9 mouse cellular contexts compared by ENCODE assay signal in genomic region chr7:112400175-112400574, GRCm38 (mm10). TPM values are rescaled to one million over a fixed set of nuclear protein-coding genes. Genes with fewer than 3 reads are reported as not detected.
DNase-seq lines count a peak whose midpoint lies in the region; ATAC-seq and TF ChIP-seq lines count a peak whose summit lies in the region.
"Had no signal": no experiment of that assay in that cellular context is flagged by ENCODE, and none has a peak within 500 bp of the region (broad histone marks: within the 10 kb centered on the region; RNA-seq: fewer than 3 reads in every experiment).

No protein-coding gene starts in this region.

- H3K27ac ChIP-seq in MEL (ENCODE audit: control insufficient read depth, low read depth, low read length): no peak overlapping the region
- H3K27ac ChIP-seq in bone marrow macrophage, adult 2 months (ENCODE audit: insufficient read depth, low read depth, low read length): no peak overlapping the region
- no peak overlapping the region for H3K27ac ChIP-seq in embryonic fibroblast, embryonic 13.5 days (ENCODE audit: insufficient read depth, low read length)
- peak overlapping the region; percentile 22 for H3K27ac ChIP-seq in heart, embryonic 10.5 days
- no peak overlapping the region for H3K27ac ChIP-seq in lung, embryonic 15.5 days
- H3K27ac ChIP-seq: limb, embryonic 13.5 days had no signal

- H3K36me3 ChIP-seq in MEL (ENCODE audit: control insufficient read depth in 1 of 2, insufficient read depth in 2 of 2, low read length in 2 of 2): no peaks in the 10 kb centered on the region
- no peaks in the 10 kb centered on the region for H3K36me3 ChIP-seq in heart, embryonic 10.5 days
- no peaks in the 10 kb centered on the region for H3K36me3 ChIP-seq in lung, embryonic 15.5 days
- H3K36me3 ChIP-seq: limb, embryonic 13.5 days had no signal

- peak; percentile 45 for TF ChIP-seq RAD21 in MEL (IDR thresholded peaks at IDR 0.05; ENCODE audit: low read depth, low read length)

- peak; percentile 39; the same call in 1 of the 2 replicates for ATAC-seq in lung, embryonic 15.5 days (ENCODE audit: borderline replicate concordance, extremely low read depth, low FRiP score, low TSS enrichment)

- no peak for TF ChIP-seq POLR2A in MEL (IDR thresholded peaks at IDR 0.05; ENCODE audit: control insufficient read depth in 1 of 2, insufficient read depth in 1 of 2, low read depth in 1 of 2, low read length in 2 of 2, poor library complexity in 1 of 2)
- no peak for TF ChIP-seq POLR2A in bone marrow macrophage, adult 2 months (IDR thresholded peaks at IDR 0.05; ENCODE audit: borderline replicate concordance, low read depth, low read length)
- TF ChIP-seq POLR2A in embryonic fibroblast, embryonic 13.5 days (IDR thresholded peaks at IDR 0.05; ENCODE audit: low read depth, low read length): no peak

- H3K79me2 ChIP-seq in MEL (ENCODE audit: control insufficient read depth, insufficient read depth, low read length, poor library complexity): no peaks in the 10 kb centered on the region

- peak; percentile 60 to 67 (median 67) for TF ChIP-seq CTCF in MEL (IDR thresholded peaks at IDR 0.05 in 2 of 3, conservative IDR thresholded peaks at IDR 0.05 in 1 of 3; ENCODE audit: control insufficient read depth in 1 of 3, insufficient read depth in 1 of 3, low read depth in 2 of 3, low read length in 3 of 3, poor library complexity in 1 of 3, severe bottlenecking in 1 of 3)
- peak; percentile 87 for TF ChIP-seq CTCF in bone marrow macrophage, adult 2 months (IDR thresholded peaks at IDR 0.05; ENCODE audit: low read depth, low read length)
- peak; percentile 86 for TF ChIP-seq CTCF in embryonic fibroblast, embryonic 13.5 days (IDR thresholded peaks at IDR 0.05; ENCODE audit: borderline replicate concordance, insufficient read depth, low read length)

- 53% methylated on average over 6 of the region's 6 CpGs for whole genome bisulfite sequencing in heart, embryonic 10.5 days
- 41% methylated on average over 6 of the region's 6 CpGs for WGBS in lung, embryonic 15.5 days

- H3K4me3 ChIP-seq in MEL (ENCODE audit: control insufficient read depth in 1 of 2, insufficient read depth in 1 of 2, low read depth in 2 of 2, low read length in 2 of 2): no peak overlapping the region
- no peak overlapping the region for H3K4me3 ChIP-seq in bone marrow macrophage, adult 2 months (ENCODE audit: insufficient read depth, low read length)
- no peak overlapping the region for H3K4me3 ChIP-seq in embryonic fibroblast, embryonic 13.5 days (ENCODE audit: insufficient read depth, low read length)
- no peak overlapping the region for H3K4me3 ChIP-seq in heart, embryonic 10.5 days
- H3K4me3 ChIP-seq in lung, embryonic 15.5 days: no peak overlapping the region
- H3K4me3 ChIP-seq: limb, embryonic 13.5 days had no signal

- H3K4me2 ChIP-seq in lung, embryonic 15.5 days: no peak overlapping the region
- H3K4me2 ChIP-seq: limb, embryonic 13.5 days had no signal

- H3K4me1 ChIP-seq in MEL (ENCODE audit: control insufficient read depth in 1 of 2, insufficient read depth in 2 of 2, low read length in 2 of 2): no peaks in the 10 kb centered on the region
- peaks cover 5% of the 10 kb centered on the region for H3K4me1 ChIP-seq in bone marrow macrophage, adult 2 months (ENCODE audit: control insufficient read depth, insufficient read depth, low read length)
- no peaks in the 10 kb centered on the region for H3K4me1 ChIP-seq in embryonic fibroblast, embryonic 13.5 days (ENCODE audit: control insufficient read depth, insufficient read depth, low read length)
- H3K4me1 ChIP-seq in heart, embryonic 10.5 days: peaks cover 14% of the 10 kb centered on the region
- peaks cover 3% of the 10 kb centered on the region; the same call in 1 of the 2 replicates for H3K4me1 ChIP-seq in lung, embryonic 15.5 days

- no peaks in the 10 kb centered on the region; a peak in 1 of 4 replicates for H3K27me3 ChIP-seq in MEL (ENCODE audit: control insufficient read depth in 1 of 2, insufficient read depth in 2 of 2, low read length in 2 of 2)
- H3K27me3 ChIP-seq in heart, embryonic 10.5 days (ENCODE audit: insufficient read depth, poor library complexity, severe bottlenecking): no peaks in the 10 kb centered on the region
- H3K27me3 ChIP-seq in lung, embryonic 15.5 days: no peaks in the 10 kb centered on the region
- H3K27me3 ChIP-seq: limb, embryonic 13.5 days had no signal

- no peaks in the 10 kb centered on the region for H3K9me3 ChIP-seq in MEL (replicated peaks; ENCODE audit: insufficient read depth, low read length)
- H3K9me3 ChIP-seq in heart, embryonic 10.5 days: no peaks in the 10 kb centered on the region
- no peaks in the 10 kb centered on the region for H3K9me3 ChIP-seq in lung, embryonic 15.5 days
- H3K9me3 ChIP-seq: limb, embryonic 13.5 days had no signal

- TF ChIP-seq EP300 in MEL (IDR thresholded peaks at IDR 0.05; ENCODE audit: low read depth in 1 of 2, low read length in 2 of 2): no peak

- H3K9ac ChIP-seq in MEL (ENCODE audit: control insufficient read depth, low read depth, low read length, poor library complexity, severe bottlenecking): no peak overlapping the region
- no peak overlapping the region for H3K9ac ChIP-seq in lung, embryonic 15.5 days
- H3K9ac ChIP-seq: limb, embryonic 13.5 days had no signal

- peak; percentile 28 for DNase-seq in MEL (ENCODE audit: low read depth, low spot score)
- DNase-seq in heart, embryonic 10.5 days (ENCODE audit: low spot score): peak; percentile 83
- peak; percentile 88 for DNase-seq in kidney, postnatal 14 days
- peak; percentile 95 for DNase-seq in retina, embryonic 14.5 days (ENCODE audit: low spot score)
- peak; percentile 78 for DNase-seq in urinary bladder, postnatal 25 days (ENCODE audit: low spot score)

TF ChIP-seq in MEL, 35 proteins besides CTCF, POLR2A, EP300 and RAD21:
- peak; percentile 47 for TF ChIP-seq SMC3 (IDR thresholded peaks at IDR 0.05; ENCODE audit: low read depth, low read length)
- TF ChIP-seq TAL1 (IDR thresholded peaks at IDR 0.05; ENCODE audit: low read length): no peak

RNA-seq across cellular contexts. Expression of gene Parva, which starts 27.1 kb away (rescaled TPM):
- total RNA-seq in MEL (2012; rRNA removed): not detected in 2 replicates
- not detected for polyA plus RNA-seq in MEL (2012; ENCODE audit: insufficient read depth in 1 of 2, insufficient read length in 2 of 2, low read depth in 1 of 2, low replicate concordance in 2 of 2, missing spikeins in 1 of 2)
- polyA plus RNA-seq in bone marrow macrophage, adult 2 months (2012; ENCODE audit: insufficient read depth, insufficient read length, missing spikeins): 0.71 and 0.91 TPM in 2 replicates
- 230 and 242 TPM in 2 replicates for polyA plus RNA-seq in embryonic fibroblast, embryonic 13.5 days (2011; ENCODE audit: insufficient read length, low read depth, missing spikeins)
- polyA plus RNA-seq in heart, embryonic 10.5 days (2016; fragmentation: Nextera tagmentation; extraction: Ambion mirVana): 82.5 and 94.9 TPM in 2 replicates
- polyA plus RNA-seq in lung, embryonic 15.5 days (2015; fragmentation: Nextera tagmentation; extraction: Ambion mirVana): 109 TPM in 2 replicates

Comparison
In these comparisons a context has a peak if more than half of its experiments do, and no peak if none do; other contexts are left out.
1. DNase-seq: peak in every context shown above with its lines; median percentile 95 in retina, embryonic 14.5 days; 88 in kidney, postnatal 14 days; 83 in heart, embryonic 10.5 days; 78 in urinary bladder, postnatal 25 days; 28 in MEL.
2. RNA of gene Parva, which starts 27.1 kb away (polyA plus RNA-seq): 230 to 242 TPM in embryonic fibroblast, embryonic 13.5 days, 109 TPM in lung, embryonic 15.5 days and 82.5 to 94.9 TPM in heart, embryonic 10.5 days; 0.71 to 0.91 TPM in bone marrow macrophage, adult 2 months and not detected in MEL; every median in the first group is over 10 times any median in the second.
3. Peak in every context shown above with its lines, with median percentiles within 50 percentile points of each other: CTCF ChIP-seq.